Mouse (Mus musculus) forelimb bud, embryonic 11.5 days (tissue): Measurements from ENCODE around the gene Nampt.

ENCODE experiments used
- DNase-seq: peaks from one replicate; pipeline ENCODE4 v3.0.0-alpha.2; 2012; ENCODE audit warnings: low read depth, low spot score

Gene Nampt

DNA sequence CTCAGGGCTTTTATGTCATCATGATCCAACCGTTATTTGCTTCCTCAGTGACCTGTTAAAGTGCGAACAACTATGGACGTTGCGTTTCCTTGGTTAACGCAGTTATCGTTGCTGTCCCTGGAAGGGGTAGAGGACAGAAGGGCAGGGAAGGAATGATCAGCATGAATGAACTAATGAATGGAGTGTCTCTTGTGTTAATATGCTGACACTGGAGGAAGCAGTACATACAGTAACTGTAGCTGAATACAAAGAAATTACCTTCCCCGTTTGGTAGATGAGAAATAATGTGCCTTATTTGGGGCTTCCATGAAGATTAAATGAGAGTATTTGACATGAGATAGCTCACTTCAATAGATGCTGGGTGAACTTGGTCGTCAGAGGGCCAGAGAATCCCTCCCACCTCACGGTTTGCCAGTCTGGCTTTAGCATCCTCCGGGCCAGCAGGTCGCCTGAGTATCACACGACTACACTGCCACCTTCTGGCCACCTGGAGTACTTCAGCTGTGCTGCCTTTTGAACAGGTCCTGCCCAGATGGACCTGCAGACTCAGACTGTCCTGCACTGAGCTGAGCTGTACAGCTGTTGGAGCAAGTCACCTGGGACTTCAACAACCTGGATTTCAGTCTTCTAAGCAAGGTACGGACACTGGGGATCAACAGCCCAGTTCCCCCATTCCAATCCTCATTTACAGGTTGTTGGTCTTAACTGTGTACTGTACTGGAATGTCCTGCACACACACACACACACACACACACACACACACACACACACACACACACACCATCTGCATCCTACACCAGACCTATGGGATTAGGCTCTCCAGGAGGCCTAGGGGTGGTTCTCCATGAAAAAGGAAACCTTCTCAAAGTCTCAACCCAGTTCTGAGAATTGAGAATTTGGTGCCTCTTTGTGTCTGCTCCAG is 78.1 kb downstream of the Nampt start:
- DNase-seq, result peak; percentile 85

DNA sequence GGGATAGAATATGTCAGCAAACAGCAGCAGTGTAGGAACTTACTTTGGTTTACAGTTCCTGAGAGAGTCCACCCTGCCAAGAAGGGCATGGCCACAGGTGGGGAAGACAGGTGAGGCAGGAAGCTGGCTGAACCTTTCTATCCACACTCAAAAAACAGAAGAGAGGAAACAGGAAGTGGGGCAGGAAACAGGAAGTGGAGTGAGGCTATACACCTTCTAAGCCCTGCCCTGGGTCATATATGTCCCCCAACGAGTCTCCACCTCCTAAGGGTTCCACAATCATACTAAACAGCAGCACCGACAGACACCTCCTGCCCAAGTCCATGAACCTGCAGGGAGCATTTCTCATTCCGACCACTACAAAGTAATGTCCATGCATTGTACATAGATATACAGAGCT is 81.7 kb downstream of the Nampt start:
- DNase-seq, result no peak
